Mouse (Mus musculus) liver, embryonic 12.5 days (tissue): ENCODE data around the gene Rad9a. TPM values are rescaled to one million over a fixed set of nuclear protein-coding genes. Genes with fewer than 3 reads are reported as not detected.

Experiments
- ATAC-seq: fragments of 200-750 bp; cut with Nextera tagmentation; 2 replicates; pipeline ENCODE4 v1.8.0; 2017; ENCODE audit warnings: moderate number of reproducible peaks, mild to moderate bottlenecking, moderate library complexity
- H3K27ac ChIP-seq: fragments of 300-500 bp; sonication (generic); 2 replicates; pipeline ENCODE4 v1.5.1; 2016; ENCODE audit warnings: mild to moderate bottlenecking
- H3K27me3 ChIP-seq: fragments of 300-500 bp; sonication (generic); replicated peaks from 2 replicates; pipeline ENCODE4 v1.6.1; 2016; ENCODE audit warnings: mild to moderate bottlenecking, moderate library complexity
- H3K36me3 ChIP-seq: fragments of 300-500 bp; sonication (generic); 2 replicates; pipeline ENCODE4 v1.6.1; 2016; ENCODE audit warnings: mild to moderate bottlenecking, moderate library complexity
- H3K4me1 ChIP-seq: fragments of 300-500 bp; sonication (generic); 2 replicates; pipeline ENCODE4 v1.6.1; 2016
- H3K4me2 ChIP-seq: fragments of 300-500 bp; sonication (generic); 2 replicates; pipeline ENCODE4 v1.6.1; 2016; ENCODE audit warnings: mild to moderate bottlenecking, moderate library complexity
- H3K4me3 ChIP-seq: fragments of 300-500 bp; sonication (generic); 2 replicates; pipeline ENCODE4 v1.5.1; 2016; ENCODE audit warnings: mild to moderate bottlenecking, moderate library complexity
- H3K9ac ChIP-seq: fragments of 300-500 bp; sonication (generic); 2 replicates; pipeline ENCODE4 v1.6.1; 2016; ENCODE audit warnings: mild to moderate bottlenecking, moderate library complexity
- H3K9me3 ChIP-seq: fragments of 300-500 bp; sonication (generic); replicated peaks from 2 replicates; pipeline ENCODE4 v1.6.1; 2016; ENCODE audit warnings: mild to moderate bottlenecking, moderate library complexity
- WGBS: fragments of 180-500 bp; shearing (Covaris S2); methylation state at CpG from one replicate; pipeline ENCODE4 v1.1.7; 2016; ENCODE audit not compliant: insufficient replicate concordance; 5-methylcytosine and 5-hydroxymethylcytosine counted together
- polyA plus RNA-seq: library from polyadenylated mRNA; unstranded; fragments of >200 nt; fragmentation: Nextera tagmentation; extraction: Ambion mirVana; gene quantifications from 2 replicates; pipeline ENCODE4 v1.2.1, GENCODE M21; 2016

Rad9a gene
- polyA plus RNA-seq, 1 experiment from 2014 or later = 26.5 TPM

DNA sequence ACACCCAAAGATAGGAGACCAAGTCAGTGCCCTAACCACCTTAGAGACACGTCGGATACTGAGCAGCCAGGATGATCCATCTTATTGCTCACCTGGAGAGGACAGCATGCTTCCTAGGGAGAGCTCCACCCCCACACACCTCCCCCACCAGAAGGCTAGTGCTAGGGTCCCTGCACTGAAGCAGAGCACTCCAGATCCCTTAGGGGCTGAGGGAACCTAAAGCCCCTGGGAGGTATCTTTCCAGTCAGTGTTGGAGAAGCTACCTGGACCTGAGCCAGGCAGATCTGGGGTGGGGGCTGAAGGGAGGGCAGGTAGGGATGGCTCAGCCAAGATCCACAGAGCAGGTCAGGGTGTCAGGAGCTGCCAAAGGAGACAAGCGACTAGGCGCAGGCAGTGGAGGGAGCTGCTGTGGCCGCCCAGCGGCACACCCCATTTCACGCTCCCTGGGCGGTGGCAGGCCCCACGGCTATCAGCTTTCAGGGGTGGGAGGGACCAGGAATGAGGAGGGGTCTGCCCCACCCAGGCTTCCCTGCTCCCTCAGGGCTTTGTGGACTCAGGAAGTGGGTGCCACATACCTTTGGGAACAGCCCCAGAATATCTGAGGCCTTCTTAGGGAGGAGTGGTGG is 28.1 kb upstream of the Rad9a start:
- H3K9me3 ChIP-seq = no peaks in the 10 kb centered on the region
- no peak overlapping the region for H3K27ac ChIP-seq
- H3K9ac ChIP-seq = no peak overlapping the region
- no peaks in the 10 kb centered on the region for H3K36me3 ChIP-seq
- no peak for ATAC-seq
- H3K4me3 ChIP-seq = no peak overlapping the region
- WGBS = 51% methylated on average over 9 of the region's 9 CpGs
- H3K27me3 ChIP-seq = peaks cover 46% of the 10 kb centered on the region
- H3K4me2 ChIP-seq = no peak overlapping the region
- peaks cover 51% of the 10 kb centered on the region for H3K4me1 ChIP-seq

DNA sequence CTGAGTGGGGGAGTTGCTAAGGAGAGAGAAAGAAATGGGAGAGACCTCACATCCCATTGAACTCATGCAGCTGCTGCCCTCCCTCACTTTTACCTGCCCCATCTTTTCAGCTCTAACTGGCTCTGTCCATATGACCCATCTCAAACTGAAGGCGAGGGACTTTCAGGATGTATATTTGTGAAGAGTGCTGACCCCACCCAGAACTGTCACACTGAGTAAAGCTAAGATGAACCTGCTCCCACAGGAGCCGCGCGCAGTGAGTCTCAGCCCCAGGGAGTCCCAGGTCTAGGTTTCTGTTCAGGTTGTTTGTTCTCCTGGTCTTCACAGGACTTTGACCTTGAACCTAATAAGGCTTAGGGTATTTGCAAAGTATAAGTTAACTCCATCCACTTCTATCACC is 27.4 kb upstream of the Rad9a start:
- Histone ChIP-seq H3K36me3 (no peaks in the 10 kb centered on the region), H3K27ac (no peak overlapping the region), H3K27me3 (peaks cover 43% of the 10 kb centered on the region), H3K9ac (no peak overlapping the region), H3K9me3 (no peaks in the 10 kb centered on the region), H3K4me1 (peaks cover 51% of the 10 kb centered on the region), H3K4me2 (no peak overlapping the region), H3K4me3 (no peak overlapping the region)
- 73% methylated on average over 4 of the region's 4 CpGs for WGBS
- no peak for ATAC-seq

- peaks cover 49% of the 10 kb centered on the region for H3K27me3 ChIP-seq
- no peak overlapping the region for H3K27ac ChIP-seq
- no peaks in the 10 kb centered on the region for H3K36me3 ChIP-seq
- no peak overlapping the region for H3K9ac ChIP-seq
- no peak for ATAC-seq
- no peak overlapping the region for H3K4me3 ChIP-seq
- H3K4me1 ChIP-seq = peaks cover 54% of the 10 kb centered on the region
- H3K9me3 ChIP-seq = no peaks in the 10 kb centered on the region
- H3K4me2 ChIP-seq = no peak overlapping the region
- 11% methylated on average over 8 of the region's 8 CpGs for WGBS
Measured at GRCm38 (mm10) chr19:4227894-4228678, 26.6 kb upstream of the Rad9a start.

DNA sequence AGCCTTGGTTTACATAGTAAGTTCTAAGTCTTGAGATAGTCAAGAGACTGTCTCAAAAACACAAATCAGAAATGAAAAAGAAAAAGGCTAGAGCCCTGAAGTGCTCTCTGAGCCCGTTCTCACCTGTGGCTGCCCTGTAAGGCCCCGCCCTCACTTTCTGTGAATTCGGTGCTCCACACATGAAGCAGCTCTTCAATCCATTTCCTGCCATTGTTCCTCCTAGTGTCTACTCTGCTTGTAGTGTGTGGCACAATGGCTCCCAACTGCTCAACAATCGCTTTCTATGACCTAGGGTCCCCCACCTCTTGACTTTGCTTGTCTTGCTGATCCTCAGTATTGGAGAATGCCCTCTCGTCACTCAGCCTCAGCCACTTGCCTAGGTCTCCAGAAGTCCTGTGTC is 26.0 kb upstream of the Rad9a start:
- peaks cover 52% of the 10 kb centered on the region for H3K4me1 ChIP-seq
- H3K27me3 ChIP-seq = peaks cover 55% of the 10 kb centered on the region
- H3K36me3 ChIP-seq = no peaks in the 10 kb centered on the region
- ATAC-seq = no peak
- no peak overlapping the region for H3K9ac ChIP-seq
- 54% methylated on average over 5 of the region's 5 CpGs for WGBS
- H3K9me3 ChIP-seq = no peaks in the 10 kb centered on the region
- H3K4me2 ChIP-seq = no peak overlapping the region
- H3K4me3 ChIP-seq = no peak overlapping the region
- no peak overlapping the region for H3K27ac ChIP-seq

DNA sequence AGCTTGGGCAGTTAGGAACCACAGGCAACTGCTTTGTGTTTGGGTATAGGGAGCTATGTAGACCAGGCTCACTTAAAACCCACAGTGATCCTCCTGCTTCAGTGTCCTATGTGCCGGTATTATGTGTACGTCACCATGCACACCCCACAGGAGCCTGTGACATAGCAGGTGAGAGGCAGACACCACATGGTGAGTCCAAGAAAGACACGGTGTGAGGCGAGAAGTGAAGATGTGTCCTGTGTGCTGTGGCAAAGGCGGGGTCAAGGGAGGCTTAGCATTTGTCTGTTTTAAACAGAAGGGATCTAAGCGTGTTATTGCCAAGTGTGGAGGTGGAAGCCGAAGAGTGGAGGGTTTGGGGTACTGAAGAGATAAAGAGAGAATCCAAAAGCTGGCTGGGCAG is 25.3 kb upstream of the Rad9a start:
- H3K9ac ChIP-seq = no peak overlapping the region
- no peak overlapping the region for H3K27ac ChIP-seq
- H3K36me3 ChIP-seq = no peaks in the 10 kb centered on the region
- peaks cover 53% of the 10 kb centered on the region for H3K4me1 ChIP-seq
- no peak for ATAC-seq
- no peaks in the 10 kb centered on the region for H3K9me3 ChIP-seq
- 77% methylated on average over 7 of the region's 7 CpGs for WGBS
- H3K27me3 ChIP-seq = peaks cover 62% of the 10 kb centered on the region
- no peak overlapping the region for H3K4me3 ChIP-seq
- H3K4me2 ChIP-seq = no peak overlapping the region

- H3K9ac ChIP-seq = no peak overlapping the region
- H3K9me3 ChIP-seq = no peaks in the 10 kb centered on the region
- H3K4me2 ChIP-seq = no peak overlapping the region
- H3K4me3 ChIP-seq = no peak overlapping the region
- WGBS = 57% methylated on average over 11 of the region's 11 CpGs
- peaks cover 86% of the 10 kb centered on the region for H3K27me3 ChIP-seq
- H3K27ac ChIP-seq = no peak overlapping the region
- peaks cover 50% of the 10 kb centered on the region for H3K4me1 ChIP-seq
- H3K36me3 ChIP-seq = no peaks in the 10 kb centered on the region
- no peak for ATAC-seq
Measured at GRCm38 (mm10) chr19:4222165-4222564, 20.7 kb upstream of the Rad9a start.

GRCm38 (mm10) chr19:4220957-4221743 is 19.7 kb upstream of the Rad9a start:
- Histone ChIP-seq H3K36me3 (no peaks in the 10 kb centered on the region), H3K4me2 (0 out of 2 replicates have a peak overlapping the region, but pooled peaks have one; percentile 5), H3K4me1 (peaks cover 60% of the 10 kb centered on the region), H3K9me3 (no peaks in the 10 kb centered on the region), H3K27ac (0 out of 2 replicates have a peak overlapping the region, but pooled peaks have one; percentile 18), H3K9ac (0 out of 2 replicates have a peak overlapping the region, but pooled peaks have one; percentile 18), H3K27me3 (peaks cover 86% of the 10 kb centered on the region), H3K4me3 (no peak overlapping the region)
- no peak for ATAC-seq
- WGBS = 31% methylated on average over 14 of the region's 14 CpGs

DNA sequence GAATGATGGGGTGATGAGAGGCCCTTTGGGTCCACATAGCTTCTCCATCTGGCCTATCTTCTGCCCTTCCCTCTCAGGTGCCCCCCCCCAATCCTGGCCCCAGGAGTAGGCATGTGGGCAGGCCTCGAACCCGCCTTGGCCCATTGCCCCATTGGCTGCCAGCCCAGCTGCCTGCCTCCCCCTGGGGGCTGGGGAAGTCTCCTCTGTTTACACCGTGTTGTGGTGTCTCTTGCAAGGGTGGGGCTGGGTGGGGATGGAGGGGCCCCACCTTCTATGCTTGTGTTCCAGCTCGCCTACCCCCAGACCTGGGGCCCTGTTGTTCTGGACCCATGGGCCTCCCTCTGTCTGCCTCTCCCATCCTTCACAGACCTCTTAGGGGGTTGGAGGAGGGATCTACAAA is 19.0 kb upstream of the Rad9a start:
- Histone ChIP-seq H3K9ac (peak overlapping the region; percentile 18; the same call in 1 of the 2 replicates), H3K9me3 (no peaks in the 10 kb centered on the region), H3K36me3 (no peaks in the 10 kb centered on the region), H3K4me3 (no peak overlapping the region), H3K4me2 (peak overlapping the region; percentile 5; the same call in 1 of the 2 replicates), H3K27me3 (peaks cover 88% of the 10 kb centered on the region), H3K4me1 (peaks cover 63% of the 10 kb centered on the region), H3K27ac (no peak overlapping the region)
- peak; percentile 49; the same call in 1 of the 2 replicates for ATAC-seq
- WGBS = 40% methylated on average over 4 of the region's 4 CpGs

- Histone ChIP-seq H3K27ac (no peak overlapping the region), H3K4me1 (peaks cover 67% of the 10 kb centered on the region), H3K27me3 (peaks cover 90% of the 10 kb centered on the region), H3K9me3 (no peaks in the 10 kb centered on the region), H3K36me3 (no peaks in the 10 kb centered on the region), H3K4me2 (no peak overlapping the region), H3K4me3 (no peak overlapping the region), H3K9ac (no peak overlapping the region)
- no peak for ATAC-seq
- WGBS = 78% methylated on average over 6 of the region's 6 CpGs
Measured at GRCm38 (mm10) chr19:4219943-4220342, 18.5 kb upstream of the Rad9a start.

- H3K4me1 ChIP-seq = peaks cover 79% of the 10 kb centered on the region
- H3K27me3 ChIP-seq = peaks cover 97% of the 10 kb centered on the region
Measured at GRCm38 (mm10) chr19:4218784-4219183, 17.3 kb upstream of the Rad9a start.

DNA sequence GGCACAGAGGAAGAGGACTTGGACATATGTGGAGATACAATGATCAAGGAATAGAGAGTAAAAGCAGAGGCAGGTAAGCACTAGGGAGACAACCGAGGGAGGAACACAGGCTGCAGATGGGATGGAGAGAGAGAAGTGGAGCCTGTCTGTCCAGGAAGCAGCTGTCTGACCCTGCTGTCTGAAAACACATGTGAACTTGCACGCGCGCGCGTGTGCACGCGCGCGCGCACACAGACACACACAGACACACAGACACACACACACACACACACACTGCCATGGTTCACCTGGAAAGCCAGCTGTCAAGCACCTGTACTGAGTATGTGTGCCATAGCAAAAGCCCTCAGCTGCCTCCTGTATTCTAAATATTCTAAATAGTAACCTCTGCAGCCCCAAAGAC is 16.8 kb upstream of the Rad9a start:
- H3K4me1 ChIP-seq = peaks cover 79% of the 10 kb centered on the region
- H3K27ac ChIP-seq = no peak overlapping the region
- 81% methylated on average over 11 of the region's 11 CpGs for WGBS
- ATAC-seq = no peak
- no peak overlapping the region for H3K9ac ChIP-seq
- H3K4me2 ChIP-seq = no peak overlapping the region
- no peaks in the 10 kb centered on the region for H3K9me3 ChIP-seq
- peaks cover 97% of the 10 kb centered on the region for H3K27me3 ChIP-seq
- no peaks in the 10 kb centered on the region for H3K36me3 ChIP-seq
- H3K4me3 ChIP-seq = no peak overlapping the region

More at GRCm38 (mm10) chr19:4218784-4219183, 17.3 kb upstream of the Rad9a start:
- Histone ChIP-seq H3K36me3 (no peaks in the 10 kb centered on the region), H3K9me3 (no peaks in the 10 kb centered on the region), H3K4me3 (no peak overlapping the region), H3K27ac (no peak overlapping the region), H3K9ac (no peak overlapping the region), H3K4me2 (no peak overlapping the region)
- no peak for ATAC-seq
- WGBS = 12% methylated on average over 1 of the region's 1 CpGs

DNA sequence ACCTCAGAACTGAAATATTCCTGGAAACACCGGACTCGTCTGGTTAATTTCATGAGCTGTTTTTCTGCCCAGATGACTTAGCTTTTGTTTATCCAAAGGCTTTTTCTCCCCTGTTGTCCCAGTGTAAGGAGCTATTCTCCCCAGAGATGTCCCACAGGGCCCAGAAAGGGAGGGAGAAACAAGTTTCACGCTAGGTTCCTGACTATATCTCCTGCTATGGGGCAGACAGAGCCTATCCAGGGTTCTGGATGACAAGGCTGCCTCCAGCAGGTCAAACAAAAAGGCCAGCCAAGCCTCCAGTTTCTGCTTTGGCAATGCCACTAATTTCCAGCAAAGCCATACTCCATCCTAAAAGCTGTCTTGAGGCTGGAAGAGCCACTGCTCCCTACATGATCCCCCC is 16.4 kb upstream of the Rad9a start:
- 54% methylated on average over 3 of the region's 3 CpGs for WGBS
- Histone ChIP-seq H3K36me3 (no peaks in the 10 kb centered on the region), H3K4me3 (no peak overlapping the region), H3K27me3 (peaks cover 98% of the 10 kb centered on the region), H3K4me2 (no peak overlapping the region), H3K9ac (no peak overlapping the region), H3K9me3 (no peaks in the 10 kb centered on the region), H3K27ac (no peak overlapping the region), H3K4me1 (peaks cover 78% of the 10 kb centered on the region)
- no peak for ATAC-seq
